Mouse (Mus musculus): ENCODE data around the gene Jagn1.

The Jagn1 gene

DNA sequence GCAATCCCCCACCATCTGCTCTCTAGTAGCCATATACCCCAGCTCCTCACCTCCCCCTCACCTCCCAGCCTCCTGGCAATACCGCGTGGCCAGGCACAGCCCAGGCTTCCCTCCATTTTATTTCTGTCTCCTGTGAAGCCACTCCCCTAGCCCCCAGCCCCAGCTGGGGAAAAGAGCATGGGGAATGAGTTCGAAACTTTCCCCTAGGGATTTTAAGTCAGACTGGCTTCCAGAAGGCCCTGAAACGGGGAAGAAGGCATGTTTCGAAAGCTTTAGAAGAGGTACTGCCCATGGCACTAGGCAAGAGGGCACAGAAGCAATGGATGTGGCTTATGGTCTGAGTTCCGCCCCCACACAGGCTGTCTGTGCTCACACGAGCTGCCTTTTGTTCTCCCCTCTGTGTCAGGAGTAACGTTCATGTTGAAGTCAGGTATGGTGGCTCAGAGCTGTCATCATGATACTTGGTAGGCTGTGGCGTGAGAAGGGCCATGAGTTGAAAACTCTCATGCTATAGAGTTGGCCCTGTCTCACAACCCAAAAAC, 6.6 kb upstream of the Jagn1 start, which contains the start of gene Cidec:
Cidec (minus strand) TSS at position 97 of the 542 bp plus-strand sequence.
- no peak for DNase-seq

DNA sequence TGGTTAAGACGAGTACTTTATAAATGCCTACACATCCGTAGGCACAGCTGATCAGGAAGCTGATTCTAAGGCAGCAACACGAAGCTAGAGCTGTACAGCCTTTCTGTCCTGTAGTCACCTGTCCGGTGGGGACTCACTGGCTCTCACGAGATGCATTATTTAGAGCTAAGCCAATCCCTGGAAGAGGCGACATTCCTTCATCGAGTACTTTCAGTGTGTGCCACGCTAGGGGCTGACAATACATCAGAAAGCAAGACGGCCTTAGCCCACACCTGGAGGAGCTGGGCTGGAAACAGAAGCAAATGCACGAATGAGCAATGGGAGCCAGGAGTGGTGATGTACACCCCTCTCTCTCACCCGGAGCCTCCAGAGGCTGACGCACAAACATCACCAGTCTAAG, 5.2 kb upstream of the Jagn1 start:
- DNase-seq = no peak

GRCm38 (mm10) chr6:113438721-113439430, 3.5 kb upstream of the Jagn1 start:
- no peak for DNase-seq

GRCm38 (mm10) chr6:113440686-113441085, 1.7 kb upstream of the Jagn1 start:
- DNase-seq = no peak

DNA sequence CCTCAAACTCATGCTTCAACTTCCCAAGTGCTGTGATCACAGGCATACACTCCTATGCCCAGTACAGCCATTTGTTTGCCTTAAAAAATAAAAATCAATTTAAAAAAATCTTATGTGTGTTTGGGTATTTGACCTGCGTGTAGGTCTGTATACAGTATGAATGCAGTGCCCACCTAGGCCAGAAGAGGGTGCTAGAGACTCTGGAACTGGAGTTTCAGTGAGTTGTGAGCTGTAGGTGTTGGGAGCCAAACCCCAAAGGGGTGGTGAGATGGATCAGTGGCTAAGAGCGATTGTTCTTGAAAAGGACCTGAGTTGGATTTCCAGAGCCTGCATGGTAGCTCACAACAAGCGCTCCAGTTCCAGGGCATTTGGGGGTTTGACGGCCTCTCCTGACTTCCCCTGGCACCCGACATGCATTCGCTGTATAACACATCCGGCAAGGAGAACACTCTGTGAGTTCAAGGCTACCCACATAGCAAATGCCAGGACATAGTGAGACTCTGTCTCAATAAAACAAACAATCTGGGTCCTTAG, 1.2 kb upstream of the Jagn1 start:
- no peak for DNase-seq

- DNase-seq = no peak
Measured at GRCm38 (mm10) chr6:113442087-113442441, 305 bp upstream of the Jagn1 start.

DNA sequence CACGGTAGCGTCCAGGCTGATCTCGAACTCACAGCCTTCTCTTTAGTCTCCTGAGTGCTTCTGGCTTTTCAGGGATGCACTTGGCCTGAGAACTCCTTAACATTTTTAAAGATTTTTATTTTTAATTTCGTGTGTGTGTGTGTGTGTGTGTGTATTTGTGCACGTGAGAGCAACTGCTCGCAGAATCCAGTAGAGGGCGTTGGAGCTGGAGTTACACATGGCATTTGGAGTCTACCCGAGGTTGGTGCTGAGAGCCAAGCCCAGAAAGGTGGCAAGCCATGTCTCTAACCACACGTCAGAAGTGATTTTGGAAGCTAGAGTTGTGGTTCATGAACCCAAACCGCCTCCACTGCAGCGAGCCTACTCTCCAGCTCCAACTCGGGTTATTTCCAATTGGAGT, 722 bp downstream of the Jagn1 start:
- DNase-seq = no peak

GRCm38 (mm10) chr6:113444207-113444965, 2.0 kb downstream of the Jagn1 start:
- DNase-seq = no peak

GRCm38 (mm10) chr6:113447639-113448038, 5.3 kb downstream of the Jagn1 start:
- no peak for DNase-seq

GRCm38 (mm10) chr6:113451839-113452238, 9.5 kb downstream of the Jagn1 start:
- DNase-seq = no peak

GRCm38 (mm10) chr6:113455007-113455406, 12.6 kb downstream of the Jagn1 start:
- DNase-seq = no peak

GRCm38 (mm10) chr6:113457952-113458534, 15.7 kb downstream of the Jagn1 start, which contains the start of gene Il17re:
TSS of gene Il17re (plus strand) at chr6:113458484.
- no peak for DNase-seq

GRCm38 (mm10) chr6:113458635-113459034, 16.3 kb downstream of the Jagn1 start:
- no peak for DNase-seq

DNA sequence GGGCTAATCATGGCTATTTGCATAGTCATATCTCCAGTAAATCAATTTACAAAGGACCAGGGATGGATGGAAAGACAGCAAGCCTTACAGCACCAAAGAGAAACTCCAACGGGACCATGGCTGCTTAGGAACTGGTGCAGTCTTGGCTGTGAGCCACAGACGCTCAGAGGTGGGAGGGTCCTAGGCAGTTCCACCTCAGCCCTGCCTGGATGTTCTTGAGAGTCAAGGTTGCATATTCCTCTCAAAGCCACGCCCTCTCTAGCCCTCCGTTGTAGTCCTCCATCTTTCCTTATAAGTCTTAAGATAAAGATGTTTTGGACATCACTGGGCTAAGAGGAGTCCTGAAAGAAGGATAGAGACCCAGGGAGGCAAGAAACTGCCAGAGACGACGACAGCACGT, 21.7 kb downstream of the Jagn1 start:
- DNase-seq = no peak

DNA sequence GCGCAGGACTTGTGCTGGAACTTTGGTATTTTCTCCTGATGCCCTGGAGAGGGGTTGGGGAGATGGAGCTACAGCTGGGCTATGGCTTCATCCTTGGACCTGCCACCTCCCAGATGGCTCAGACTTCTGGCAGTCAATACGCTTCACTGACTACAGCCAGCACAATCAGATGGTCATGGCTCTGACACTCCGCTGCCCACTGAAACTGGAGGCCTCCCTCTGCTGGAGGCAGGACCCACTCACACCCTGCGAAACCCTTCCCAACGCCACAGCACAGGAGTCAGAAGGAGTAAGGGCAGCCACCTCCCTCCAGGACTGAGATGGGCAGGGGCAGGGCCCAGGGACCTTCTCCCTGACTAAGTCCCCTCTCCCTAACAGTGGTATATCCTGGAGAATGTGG, 23.2 kb downstream of the Jagn1 start:
- DNase-seq = no peak

DNA sequence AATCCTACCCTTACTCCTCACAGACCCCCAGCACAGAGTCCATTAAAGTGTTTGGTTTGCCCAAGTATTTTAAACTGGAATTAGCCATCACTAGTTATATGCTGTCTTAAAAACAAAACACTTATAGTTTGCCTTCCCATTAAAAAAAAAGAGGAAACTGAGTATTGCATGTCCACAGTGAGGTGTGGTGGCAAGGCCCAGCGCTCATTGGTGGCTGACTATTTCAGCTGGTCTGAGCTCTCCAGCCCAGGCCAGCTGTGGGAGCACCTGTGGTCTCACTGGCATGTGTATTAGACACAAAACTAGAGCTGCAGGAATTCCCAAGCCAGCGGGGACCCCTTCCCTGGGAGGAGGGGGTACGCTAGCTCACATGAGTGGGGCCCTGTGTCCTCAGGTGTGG, 26.1 kb downstream of the Jagn1 start:
- no peak for DNase-seq

GRCm38 (mm10) chr6:113469021-113469420, 26.7 kb downstream of the Jagn1 start:
- peak; percentile 52 for DNase-seq

GRCm38 (mm10) chr6:113469432-113469831, 27.1 kb downstream of the Jagn1 start:
- peak; percentile 75 for DNase-seq

GRCm38 (mm10) chr6:113471297-113471936, 29.0 kb downstream of the Jagn1 start, which contains the start of gene Il17rc:
TSS of gene Il17rc (plus strand) at chr6:113471427.
- no peak for DNase-seq

GRCm38 (mm10) chr6:113472061-113472460, 29.7 kb downstream of the Jagn1 start:
- no peak for DNase-seq

DNA sequence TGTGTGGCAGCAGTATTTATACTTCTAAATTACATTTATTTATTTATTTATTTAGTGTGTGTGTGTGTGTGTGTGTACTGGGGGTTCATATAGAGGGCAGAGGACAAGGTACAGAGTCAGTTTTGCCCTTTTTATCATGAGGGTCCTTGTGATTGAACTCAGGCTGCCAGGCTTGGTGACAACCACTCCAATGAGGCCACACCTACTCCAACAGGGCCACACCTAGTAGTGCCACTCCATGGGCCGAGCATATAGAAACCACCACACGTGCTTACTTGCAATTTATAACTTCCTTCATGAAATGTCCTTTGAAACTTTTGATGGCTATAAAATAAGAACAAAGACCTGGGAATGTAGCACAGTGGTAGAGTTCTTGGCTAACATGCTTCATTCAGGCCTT, 30.9 kb downstream of the Jagn1 start:
- no peak for DNase-seq

DNA sequence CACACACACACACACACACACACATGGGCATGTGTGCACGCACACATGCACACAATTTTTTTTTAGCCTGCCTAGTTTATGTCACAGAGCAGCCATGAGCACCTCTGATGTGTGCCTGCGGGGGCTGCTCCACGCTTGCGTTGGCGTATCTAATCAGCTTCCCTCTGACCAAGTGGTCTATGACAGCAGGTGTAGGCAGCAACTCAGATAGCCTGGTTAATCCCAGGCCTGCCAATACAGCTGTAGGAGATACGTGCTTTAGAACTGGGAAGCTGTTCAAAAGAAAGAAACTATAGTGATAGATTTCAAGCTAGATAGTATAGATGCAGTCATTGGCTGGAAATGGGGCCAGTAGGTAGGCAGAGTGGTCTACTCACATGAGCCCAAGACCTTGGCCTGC, 31.3 kb downstream of the Jagn1 start:
- DNase-seq = no peak

DNA sequence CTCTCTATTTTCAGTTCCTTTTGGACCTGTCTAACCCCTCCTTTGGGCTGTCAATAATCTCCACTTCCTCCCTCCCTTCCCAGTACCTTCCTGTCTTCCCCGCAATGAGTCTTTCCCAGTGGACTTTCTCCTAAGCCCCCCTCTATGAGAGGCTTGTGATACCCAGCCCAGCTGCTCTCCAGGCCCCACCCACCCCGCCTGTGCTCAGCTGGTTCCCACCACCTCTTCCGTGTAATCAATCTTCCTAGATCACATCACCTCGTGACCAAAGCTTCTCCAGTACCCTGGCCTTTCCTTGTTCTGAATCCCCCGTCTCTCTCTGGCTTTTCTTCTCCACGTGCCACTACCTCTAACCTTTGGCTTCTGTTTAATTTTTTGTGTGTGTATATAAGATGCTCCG, 35.0 kb downstream of the Jagn1 start:
- DNase-seq = no peak

All from right cerebral cortex, adult 18-20 months (tissue).